Mouse (Mus musculus) megakaryocyte, embryonic 14.5 days (primary cell): Measurements from ENCODE around the gene Exosc9.

ENCODE experiments used
- FLI1 ChIP-seq: IDR thresholded peaks from 2 replicates; pipeline ENCODE4 v1.6.1; 2012; ENCODE audit warnings: low read length, inconsistent platforms, mixed read lengths
- GATA1 ChIP-seq: IDR thresholded peaks from 3 replicates; pipeline ENCODE4 v1.6.1; 2012; ENCODE audit warnings: mixed read lengths, low read length, inconsistent platforms, borderline replicate concordance

GRCm38 (mm10) chr3:36536041-36536440 is 16.4 kb upstream of the Exosc9 start:
- TF ChIP-seq GATA1 (no peak), FLI1 (no peak)
